Mouse (Mus musculus) embryonic stem cell, embryonic (primary cell): ENCODE measurements around the gene S100a3.

Experiments used
- CTCF ChIA-PET, 4 experiments: fragments of 300-600 bp in 2 of 4; fragments of 350-600 bp in 2 of 4; sonication (Branson Sonifier 250); formaldehyde crosslinking; loops; one replicate each; lab custom pipeline; 2022; ENCODE audit warnings: inconsistent platforms in 2 of 4; lab: Charles Lee
- POLR2A ChIA-PET, 4 experiments: fragments of 300-600 bp in 2 of 4; fragments of 350-600 bp in 2 of 4; sonication (Branson Sonifier 250); formaldehyde crosslinking; loops; one replicate each; lab custom pipeline; 2022; ENCODE audit warnings: antibody characterized with exemption in 4 of 4, inconsistent platforms in 1 of 4; lab: Charles Lee

S100a3 gene

DNA sequence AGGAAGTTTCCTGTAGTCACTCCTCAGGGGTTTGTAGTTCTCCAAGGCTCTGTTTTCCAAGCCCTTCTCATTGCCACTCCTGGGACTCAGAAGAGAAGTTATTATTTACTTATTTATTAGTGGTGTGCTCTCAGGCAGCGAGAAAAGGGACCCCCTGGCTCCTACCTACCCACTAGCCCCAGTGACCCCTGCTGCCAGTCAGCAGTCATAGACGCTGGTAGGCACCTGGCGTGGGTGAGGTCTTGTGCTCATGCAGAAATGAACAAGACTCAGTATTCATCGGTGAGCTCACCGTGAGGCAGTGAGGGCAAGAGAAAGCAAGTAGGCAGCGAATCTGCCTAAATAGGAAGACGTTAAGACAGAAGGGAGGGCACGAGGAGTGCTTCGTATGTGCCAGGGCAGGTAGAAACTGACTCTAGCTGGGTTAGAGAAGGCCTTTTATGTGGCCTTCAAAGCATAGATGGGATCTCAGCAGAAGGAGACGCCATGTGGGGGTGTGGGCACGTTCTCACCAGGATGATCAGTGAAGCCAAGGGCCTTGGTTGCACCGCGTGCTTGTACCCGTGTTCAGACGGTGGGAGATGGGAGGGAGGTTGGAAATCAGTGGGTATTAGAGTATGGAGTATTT, 25.8 kb downstream of the S100a3 start:
- CTCF ChIA-PET, result interaction anchor here (0.5 to 6.5 kb wide), 33 partner anchors 10 to 472 kb away, joined by 3 to 52 read pairs (median 6); partner anchors contain the start of genes S100a7a (in 2 of the 4), S100a14 (in 1 of the 4), S100a6 (in 1 of the 4) and Snapin (in 1 of the 4)
- POLR2A ChIA-PET, result interaction anchor here in 3 of 4 experiments (0.7 to 3.5 kb wide), 24 partner anchors 9 to 354 kb away, joined by 3 to 33 read pairs (median 4); partner anchors contain the start of genes S100a1 (in 2 of the 3), S100a13 (in 2 of the 3), S100a6 (in 2 of the 3) and Chtop (in 1 of the 3)

DNA sequence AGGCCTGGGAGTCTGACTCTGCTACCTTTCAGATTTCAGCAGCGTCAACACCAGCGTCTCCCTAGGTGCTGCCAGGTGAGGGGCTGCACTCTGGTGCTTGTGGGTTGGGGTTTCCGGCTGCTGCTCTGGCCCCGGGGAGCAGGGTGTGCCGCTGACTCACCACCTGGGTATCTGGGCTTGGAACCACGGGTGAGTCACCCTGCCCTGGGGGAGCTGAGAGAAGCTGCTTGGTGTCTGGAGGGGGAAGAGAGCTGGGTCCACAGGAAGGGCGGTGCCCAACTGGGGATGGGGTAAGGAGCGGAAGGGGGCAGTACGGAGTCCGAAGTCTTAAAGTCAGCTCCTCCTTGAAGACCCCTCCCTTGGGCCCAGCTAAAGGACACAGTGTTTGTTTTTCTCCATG, 26.5 kb downstream of the S100a3 start:
- CTCF ChIA-PET, result interaction anchor here (0.7 to 6.5 kb wide), 36 partner anchors 9 to 123 kb away, joined by 3 to 52 read pairs (median 6); partner anchors contain the start of genes S100a7a (in 2 of the 4), S100a14 (in 1 of the 4), S100a16 (in 1 of the 4) and S100a3 (in 1 of the 4)
- POLR2A ChIA-PET, result interaction anchor here in 3 of 4 experiments (0.6 to 3.5 kb wide), 31 partner anchors 9 to 153 kb away, joined by 3 to 33 read pairs (median 4); partner anchors contain the start of genes S100a1 (in 2 of the 3), S100a13 (in 2 of the 3), S100a6 (in 2 of the 3) and Chtop (in 1 of the 3)

DNA sequence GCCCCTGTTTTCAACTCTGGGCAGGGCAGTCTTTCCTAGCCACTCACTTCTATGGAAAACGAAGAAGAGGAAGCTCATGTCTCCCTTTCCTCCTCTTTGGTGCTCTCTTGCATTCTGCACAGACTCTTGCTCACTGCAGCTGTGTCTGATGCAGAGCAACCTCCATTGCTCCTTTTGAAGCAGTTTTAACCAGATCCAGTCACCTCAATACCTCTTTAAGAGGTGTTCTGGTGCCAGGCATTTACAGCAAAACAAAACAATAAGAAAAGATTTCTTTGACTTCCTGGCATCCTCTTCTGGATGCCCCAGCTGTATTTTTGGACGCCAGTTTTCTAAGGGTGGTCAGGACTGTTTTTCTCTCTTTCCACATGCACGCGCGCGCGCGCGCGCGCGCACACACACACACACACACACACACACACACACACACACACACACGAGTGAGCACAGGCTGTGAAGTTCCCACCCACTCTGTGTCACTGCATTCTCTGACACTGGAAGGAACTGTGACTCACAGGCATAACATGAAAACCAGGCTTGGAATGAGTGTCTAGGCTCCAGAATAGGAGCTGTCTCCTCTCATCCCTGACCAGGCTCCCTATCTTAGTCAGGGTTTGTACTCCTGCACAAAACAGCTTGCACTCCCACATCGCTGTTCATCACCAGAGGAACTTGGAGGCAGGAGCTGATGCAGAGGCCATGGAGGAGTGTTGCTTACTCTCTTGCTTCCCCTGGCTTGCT, 27.2 kb downstream of the S100a3 start:
- CTCF ChIA-PET, result interaction anchor here (0.6 to 6.5 kb wide), 34 partner anchors 9 to 200 kb away, joined by 3 to 52 read pairs (median 6); partner anchors contain the start of genes S100a14 (in 1 of the 4), S100a16 (in 1 of the 4), S100a3 (in 1 of the 4) and S100a6 (in 1 of the 4)
- POLR2A ChIA-PET, result interaction anchor here in 3 of 4 experiments (0.6 to 3.5 kb wide), 33 partner anchors 9 to 154 kb away, joined by 3 to 33 read pairs (median 4); partner anchors contain the start of genes S100a1 (in 2 of the 3), S100a13 (in 2 of the 3), S100a6 (in 2 of the 3) and Chtop (in 1 of the 3)

DNA sequence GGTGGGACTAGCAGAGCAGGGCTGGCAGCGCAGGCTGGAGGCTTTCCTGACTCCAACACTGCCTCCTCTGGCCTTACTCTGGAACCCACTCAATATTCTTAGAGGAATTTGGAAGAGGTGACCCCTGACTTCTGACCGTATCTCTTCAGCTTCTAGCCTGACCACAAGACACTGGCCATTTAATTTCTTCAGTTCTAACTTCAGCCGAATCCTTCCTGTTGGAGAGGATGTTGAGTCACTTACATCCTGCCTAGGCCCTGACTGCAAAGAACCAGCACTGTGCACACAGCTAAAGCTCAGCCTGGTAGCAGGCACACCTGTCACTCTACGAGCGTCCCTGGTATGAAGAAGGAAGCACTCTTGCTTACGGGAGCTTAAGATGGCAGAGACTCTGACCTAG, 29.0 kb downstream of the S100a3 start:
- CTCF ChIA-PET, result no interaction called here
- POLR2A ChIA-PET, result no interaction called here

DNA sequence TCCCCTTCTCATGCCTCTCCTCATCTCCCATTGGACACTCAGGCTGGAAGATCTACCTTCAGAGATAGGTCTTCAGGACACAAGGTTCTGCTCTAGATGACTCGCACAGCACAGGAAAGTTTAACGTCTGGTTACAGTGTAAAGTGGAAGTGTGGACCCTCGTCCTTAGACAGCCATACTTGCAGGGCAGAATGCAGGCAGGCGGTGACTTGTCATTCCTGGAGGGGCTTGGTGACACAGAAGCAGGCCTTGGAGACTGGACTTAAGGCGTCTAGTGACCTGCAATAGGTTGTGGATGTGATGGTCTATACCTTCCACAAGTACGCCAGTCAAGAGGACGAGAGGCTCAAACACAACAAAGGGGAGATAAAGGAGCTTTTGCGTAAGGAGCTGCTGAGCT, 29.6 kb downstream of the S100a3 start, which contains the start of gene S100a2:
Gene S100a2, plus strand, starts transcription at position 301 of the 400 bp plus-strand sequence.
- CTCF ChIA-PET, result interaction anchor here in 1 of 4 experiments (0.5 kb wide), 1 partner anchor 9 kb away, joined by 3 read pairs; no protein-coding TSS in a partner anchor
- POLR2A ChIA-PET, result interaction anchor here in 1 of 4 experiments (1.2 kb wide), 1 partner anchor 9 kb away, joined by 3 read pairs; no protein-coding TSS in a partner anchor

DNA sequence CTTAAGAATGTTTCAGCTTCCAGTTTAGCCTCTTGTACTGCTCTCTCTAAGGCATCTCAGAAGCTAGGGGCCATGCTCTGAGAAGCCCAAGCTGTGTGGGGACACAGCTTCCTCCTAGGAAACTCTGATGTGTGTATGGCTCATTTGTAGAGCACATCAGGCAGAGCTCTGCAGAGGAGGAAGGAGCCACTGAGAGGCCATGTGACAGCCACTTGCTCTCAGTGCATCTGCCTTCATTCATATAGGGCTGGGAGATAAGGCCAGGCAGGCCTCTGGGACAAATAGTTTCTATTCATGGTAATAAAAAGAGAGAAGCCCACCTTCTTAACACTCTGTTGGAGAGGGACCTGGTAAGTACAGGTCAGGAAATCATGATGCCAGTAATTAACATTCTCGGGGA, 34.1 kb downstream of the S100a3 start:
- CTCF ChIA-PET, result interaction anchor here in 2 of 4 experiments (0.6 to 1.1 kb wide), 3 partner anchors 15 to 132 kb away, joined by 3 to 5 read pairs (median 4); no protein-coding TSS in a partner anchor
- POLR2A ChIA-PET, result interaction anchor here in 2 of 4 experiments (1.2 to 1.5 kb wide), 4 partner anchors 9 to 81 kb away, joined by 3 to 4 read pairs (median 3); no protein-coding TSS in a partner anchor

DNA sequence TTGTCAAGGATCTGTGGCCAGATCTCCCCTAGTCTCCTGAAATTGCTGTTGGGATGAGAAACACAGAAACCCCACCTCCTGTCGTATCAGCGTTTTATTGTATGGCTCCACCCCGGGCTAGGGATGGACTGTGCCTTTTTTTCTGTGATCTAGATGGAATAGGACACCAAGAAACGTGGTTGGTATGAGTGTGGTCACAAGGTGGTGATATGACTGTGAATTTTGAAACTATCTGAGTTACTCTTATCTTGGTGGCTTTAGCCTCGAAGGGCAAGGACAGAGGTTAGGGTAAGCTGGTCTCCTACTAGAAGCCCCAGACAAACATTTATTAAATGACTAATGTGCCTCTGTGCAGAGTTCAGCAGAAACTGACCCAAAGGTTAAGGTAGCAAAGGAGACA, 35.2 kb downstream of the S100a3 start:
- ChIA-PET POLR2A (interaction anchor here in 1 of 4 experiments (1.3 to 1.5 kb wide), 3 partner anchors 8 to 19 kb away, joined by 3 to 6 read pairs (median 4); no protein-coding TSS in a partner anchor), CTCF (interaction anchor here in 2 of 4 experiments (1.1 to 1.6 kb wide), 4 partner anchors 9 to 44 kb away, joined by 3 to 6 read pairs (median 4); no protein-coding TSS in a partner anchor)

DNA sequence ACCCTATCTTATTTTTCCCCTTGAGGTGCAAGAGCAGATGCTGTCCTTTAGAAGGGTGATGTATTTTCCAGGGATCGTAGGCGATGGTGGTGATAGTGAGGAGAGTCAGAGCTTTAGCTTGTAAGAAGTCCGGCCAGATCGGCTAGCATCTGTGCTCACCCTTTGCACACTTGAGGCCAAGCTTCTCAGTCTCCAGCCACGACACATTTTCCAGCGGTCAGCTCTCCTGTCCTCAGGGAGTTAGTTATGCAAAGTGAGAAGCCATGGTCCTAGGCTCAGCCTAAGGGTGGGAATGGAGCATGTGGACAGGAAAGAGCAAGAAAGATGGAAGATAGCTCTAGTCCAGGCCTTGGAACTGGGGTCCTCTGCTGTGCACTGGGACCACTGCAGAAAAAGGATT, 36.4 kb downstream of the S100a3 start:
- POLR2A ChIA-PET, result interaction anchor here in 2 of 4 experiments (0.7 to 1.3 kb wide), 2 partner anchors 9 to 17 kb away, joined by 3 to 6 read pairs; no protein-coding TSS in a partner anchor
- CTCF ChIA-PET, result interaction anchor here in 2 of 4 experiments (1.3 to 1.6 kb wide), 4 partner anchors 10 to 106 kb away, joined by 4 to 6 read pairs (median 4); partner anchors contain the start of gene Snapin (in 1 of the 2)

DNA sequence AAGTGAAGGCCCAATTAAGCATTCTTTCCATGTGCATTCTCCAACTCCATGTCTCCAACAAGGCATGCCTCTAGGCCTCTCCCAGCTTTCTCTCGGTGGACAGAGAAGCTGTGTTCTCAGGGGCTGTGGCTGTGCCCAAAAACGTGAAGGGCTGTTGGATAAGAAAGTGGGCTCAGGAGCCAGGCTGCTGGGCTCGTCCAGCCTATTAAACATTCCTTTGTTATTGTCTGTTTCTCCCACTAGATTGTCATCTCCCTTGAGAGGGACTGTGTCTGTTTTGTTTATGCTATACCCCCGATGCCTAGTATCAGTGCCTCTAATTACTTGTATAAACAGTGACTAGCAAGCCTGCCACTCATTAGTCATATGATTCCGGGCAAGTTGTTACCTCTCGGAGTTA, 37.4 kb downstream of the S100a3 start:
- POLR2A ChIA-PET, result interaction anchor here (0.6 to 1.6 kb wide), 5 partner anchors 10 to 90 kb away, joined by 3 to 4 read pairs (median 3); no protein-coding TSS in a partner anchor
- CTCF ChIA-PET, result interaction anchor here in 1 of 4 experiments (1.4 kb wide), 1 partner anchor 11 kb away, joined by 3 read pairs; no protein-coding TSS in a partner anchor

DNA sequence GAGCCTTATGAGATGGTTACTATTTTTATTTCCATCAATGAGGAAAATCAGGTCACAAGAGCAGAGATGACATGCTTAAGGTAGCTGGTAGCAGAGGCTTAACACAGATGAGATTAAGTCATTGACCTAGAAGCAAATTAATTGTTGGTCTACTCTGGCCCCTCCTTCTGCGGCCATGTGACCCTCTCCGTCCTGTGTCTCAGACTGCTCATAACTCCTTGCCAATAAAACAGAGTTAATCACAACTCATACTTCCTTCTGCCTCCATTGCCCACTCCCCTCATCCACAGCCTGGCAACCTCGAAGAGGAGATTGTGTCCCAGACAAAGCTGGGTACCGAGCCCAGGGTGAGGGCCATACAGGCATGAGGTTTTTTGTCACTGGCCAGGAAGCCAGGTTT, 37.8 kb downstream of the S100a3 start:
- POLR2A ChIA-PET, result interaction anchor here in 2 of 4 experiments (0.6 to 1.6 kb wide), 4 partner anchors 8 to 90 kb away, joined by 3 to 4 read pairs (median 3); partner anchors contain the start of gene S100a2 (in 1 of the 2)

DNA sequence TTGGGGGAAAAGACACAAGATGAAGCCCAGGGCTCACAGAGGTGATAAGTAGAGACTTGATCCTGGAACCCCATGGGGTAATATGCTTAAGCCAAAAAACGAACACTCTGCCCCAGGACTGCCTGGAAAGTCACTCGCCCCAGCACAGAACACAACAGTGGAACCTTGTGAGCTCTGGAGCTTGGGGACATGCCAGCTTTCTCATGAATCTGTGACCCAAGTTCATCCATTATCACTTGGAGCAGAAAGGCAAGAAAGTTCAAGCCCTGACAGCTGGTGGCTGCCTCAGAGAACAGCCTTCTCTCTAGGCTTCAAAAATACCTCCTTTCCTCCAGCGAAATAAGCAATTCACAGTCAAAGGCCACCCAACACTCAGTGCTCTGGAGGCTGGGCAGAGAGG, 39.0 kb downstream of the S100a3 start:
- CTCF ChIA-PET, result interaction anchor here in 1 of 4 experiments (1.0 to 1.9 kb wide), 3 partner anchors 12 to 40 kb away, joined by 4 to 8 read pairs (median 4); no protein-coding TSS in a partner anchor
- POLR2A ChIA-PET, result interaction anchor here in 3 of 4 experiments (0.6 to 2.4 kb wide), 4 partner anchors 9 to 578 kb away, joined by 3 to 11 read pairs (median 4); partner anchors contain the start of gene S100a2 (in 1 of the 3)

More for the DNA sequence above, 37.8 kb downstream of the S100a3 start:
- CTCF ChIA-PET, result interaction anchor here in 2 of 4 experiments (0.6 to 1.4 kb wide), 2 partner anchors 11 to 111 kb away, joined by 3 to 10 read pairs; no protein-coding TSS in a partner anchor

DNA sequence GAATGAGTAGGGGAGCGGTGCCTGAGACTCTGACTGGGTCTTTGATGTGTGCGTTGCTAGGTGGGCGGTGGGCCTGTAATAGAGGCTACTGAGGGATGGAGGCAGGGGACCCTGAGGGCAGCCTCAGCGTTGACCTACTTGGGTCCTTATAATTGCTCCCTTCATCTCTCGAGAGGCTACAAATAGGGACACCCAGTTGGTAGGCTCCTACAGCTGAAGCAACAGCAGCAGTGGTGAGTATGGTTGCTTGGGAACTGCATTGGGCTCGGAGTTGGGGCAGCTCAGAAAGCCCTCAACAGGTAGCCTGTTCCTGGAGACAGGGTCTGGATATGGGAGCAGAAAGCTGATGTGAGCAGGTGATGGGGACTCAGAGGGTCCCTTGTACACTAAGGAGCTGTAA, 39.7 kb downstream of the S100a3 start:
- POLR2A ChIA-PET, result interaction anchor here in 3 of 4 experiments (0.5 to 2.4 kb wide), 6 partner anchors 11 to 577 kb away, joined by 3 to 11 read pairs (median 4); partner anchors contain the start of gene S100a14 (in 1 of the 3)

DNA sequence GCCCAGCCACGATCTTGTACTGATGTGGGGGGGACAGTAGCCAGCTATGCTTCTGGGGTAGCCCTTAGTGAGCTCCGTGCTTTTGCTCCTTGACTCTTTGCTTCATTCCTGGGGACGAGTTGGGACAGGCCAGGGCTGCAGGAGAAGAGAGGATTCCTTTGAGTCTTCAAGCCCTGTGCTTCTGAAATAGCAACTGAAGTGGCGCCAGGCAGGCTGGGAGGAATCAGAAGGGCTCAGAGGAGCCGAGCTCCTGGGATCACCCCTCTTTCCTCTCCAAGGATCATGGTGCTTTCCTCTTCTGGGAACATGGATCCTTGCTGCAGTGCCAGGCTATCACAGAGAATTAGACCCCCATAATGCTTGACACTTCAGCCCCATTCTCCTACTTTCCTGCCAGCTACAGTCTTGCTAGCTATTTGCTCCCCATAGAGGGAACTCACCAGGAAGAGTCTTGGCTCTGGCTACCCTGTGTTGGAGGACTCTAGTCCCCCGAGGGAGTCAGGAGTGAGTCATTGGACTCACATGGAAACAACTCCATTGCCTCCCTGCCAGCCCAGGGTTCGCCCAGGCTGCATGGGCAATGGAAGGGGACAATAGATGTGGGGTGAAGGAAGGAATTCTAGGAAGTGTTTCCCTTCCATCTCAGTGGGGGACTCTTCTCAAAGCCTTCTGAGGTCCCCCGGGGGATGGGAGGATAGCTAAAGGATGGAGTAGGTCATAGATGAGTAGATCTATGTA, 40.2 kb downstream of the S100a3 start:
- ChIA-PET CTCF (interaction anchor here in 3 of 4 experiments (0.6 to 1.9 kb wide), 5 partner anchors 14 to 221 kb away, joined by 3 to 8 read pairs (median 4); no protein-coding TSS in a partner anchor), POLR2A (interaction anchor here in 2 of 4 experiments (0.7 to 2.4 kb wide), 5 partner anchors 10 to 91 kb away, joined by 3 to 11 read pairs (median 4); partner anchors contain the start of genes Chtop (in 1 of the 2) and S100a14 (in 1 of the 2))

More for the DNA sequence above, 39.7 kb downstream of the S100a3 start:
- CTCF ChIA-PET, result interaction anchor here in 3 of 4 experiments (0.6 to 1.9 kb wide), 5 partner anchors 13 to 220 kb away, joined by 3 to 8 read pairs (median 4); no protein-coding TSS in a partner anchor

DNA sequence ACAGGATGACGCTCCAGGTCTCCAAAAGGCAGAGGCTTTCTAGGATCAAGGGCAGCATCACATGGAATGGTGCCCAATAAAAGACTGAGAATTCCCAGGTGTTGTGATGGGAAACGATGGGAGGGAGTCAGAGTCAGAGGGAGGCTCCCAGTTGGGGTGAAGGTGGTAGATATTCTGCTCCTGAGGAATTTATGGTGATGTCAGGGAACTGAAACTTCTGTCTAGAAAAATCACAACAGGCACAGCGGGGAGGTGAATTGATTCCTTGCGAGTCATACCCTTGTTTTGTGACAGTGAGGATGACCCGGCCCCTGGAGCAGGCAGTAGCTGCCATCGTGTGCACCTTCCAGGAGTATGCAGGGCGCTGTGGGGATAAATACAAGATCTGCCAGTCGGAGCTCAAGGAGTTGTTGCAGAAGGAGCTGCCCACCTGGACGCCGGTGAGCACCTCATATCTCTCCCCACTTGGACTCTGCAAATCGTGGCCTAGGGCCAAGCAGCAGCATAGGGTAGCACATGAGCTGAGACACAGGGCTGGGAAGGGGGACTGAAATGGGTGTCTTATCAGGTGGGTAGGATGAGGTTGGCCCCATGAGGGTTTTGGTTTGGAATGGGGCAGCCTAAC, 41.2 kb downstream of the S100a3 start, which contains the start of gene Gm42674:
Gene Gm42674, plus strand, starts transcription at position 419 of the 625 bp plus-strand sequence.
- CTCF ChIA-PET, result no interaction called here
- POLR2A ChIA-PET, result interaction anchor here in 2 of 4 experiments (0.6 to 2.4 kb wide), 3 partner anchors 10 to 92 kb away, joined by 3 to 11 read pairs (median 3); partner anchors contain the start of gene Chtop (in 1 of the 2)

DNA sequence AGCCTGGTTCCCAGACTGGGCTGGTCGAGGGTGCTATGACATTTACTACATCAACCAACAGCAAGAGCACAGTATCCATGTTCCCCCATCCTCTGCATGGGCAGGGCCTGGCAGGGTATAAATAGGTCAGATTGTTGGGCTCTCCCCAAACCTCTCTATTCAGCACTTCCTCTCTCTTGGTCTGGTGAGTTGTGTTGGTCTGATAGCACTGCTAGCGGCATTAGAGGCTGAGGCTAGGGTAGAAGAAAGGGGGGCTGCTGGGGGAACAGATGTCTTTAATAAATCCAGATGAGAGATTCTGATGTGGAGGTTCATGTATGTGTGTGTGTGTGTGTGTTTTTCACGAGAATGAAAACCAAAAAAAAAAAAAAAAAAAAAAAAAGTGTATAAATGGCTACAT, 43.2 kb downstream of the S100a3 start, which contains the start of gene S100a4:
Gene S100a4, plus strand, starts transcription at position 149 of the 400 bp plus-strand sequence.
- CTCF ChIA-PET, result interaction anchor here in 3 of 4 experiments (0.9 to 1.8 kb wide), 3 partner anchors 17 to 408 kb away, joined by 3 to 8 read pairs (median 3); no protein-coding TSS in a partner anchor
- POLR2A ChIA-PET, result interaction anchor here in 3 of 4 experiments (0.6 to 1.6 kb wide), 9 partner anchors 9 to 1425 kb away, joined by 3 to 4 read pairs (median 4); partner anchors contain the start of gene S100a6 (in 1 of the 3)
